Mouse (Mus musculus): Measurements from ENCODE around the gene Gm28845. TPM values are rescaled to one million over a fixed set of nuclear protein-coding genes. Genes with fewer than 3 reads are reported as not detected.
"Not testable (repeated sequence)": the region's sequence is repeated elsewhere in the genome, so short reads cannot be mapped to it uniquely, and the experiment has no call there.

Gene Gm28845
- total and polyA plus RNA-seq, 3 experiments: not detected

DNA sequence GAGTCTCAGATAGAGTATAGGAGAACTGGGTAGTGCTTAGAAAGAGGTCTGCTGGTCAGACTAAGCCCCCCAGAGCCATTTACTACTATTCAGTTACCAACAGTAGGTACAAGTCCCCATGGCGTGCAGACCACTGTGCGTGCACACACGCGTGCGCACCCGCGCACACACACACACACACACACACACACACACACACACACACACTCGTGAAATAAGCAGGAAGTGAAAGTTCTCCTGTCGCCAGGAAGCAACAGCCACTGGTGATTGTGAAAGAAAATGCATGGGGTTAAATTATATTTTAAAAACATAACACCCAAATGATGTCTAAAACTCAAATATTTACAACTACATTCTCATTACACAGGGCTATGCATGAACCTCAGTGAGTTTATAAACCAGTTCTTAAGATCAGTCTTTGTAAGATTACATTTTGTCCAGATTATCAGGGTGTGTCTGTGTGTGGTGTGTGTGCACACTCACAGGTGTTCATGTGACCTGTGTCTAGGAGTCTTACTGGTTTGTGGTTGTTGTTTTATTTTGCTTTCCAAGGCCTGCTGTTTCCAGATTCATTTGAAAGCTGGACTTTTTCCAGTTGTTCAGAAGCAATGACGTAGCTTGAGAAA, 11.6 kb downstream of the Gm28845 start:
- no peak for DNase-seq

DNA sequence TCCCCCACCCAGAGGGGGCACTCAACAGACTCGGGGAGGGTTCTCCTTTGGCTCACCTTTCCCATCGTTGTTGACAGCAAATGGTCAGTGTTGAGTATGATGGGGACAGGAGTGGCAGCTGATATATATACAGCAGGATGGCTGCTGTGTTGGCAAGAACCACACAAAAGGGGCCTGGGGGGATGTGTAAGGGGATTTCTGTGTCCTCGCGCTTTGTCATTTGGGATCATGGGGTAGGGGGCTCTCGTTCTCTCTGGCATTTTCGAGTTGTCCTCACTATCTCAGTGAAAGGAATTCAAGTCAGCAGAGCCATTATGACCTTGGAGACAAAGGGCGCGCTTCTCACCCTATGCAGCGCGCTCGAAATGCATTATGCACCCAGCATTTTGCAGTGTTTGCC, 16.1 kb downstream of the Gm28845 start, which contains the start of gene Cryga:
TSS of gene Cryga (minus strand) at position 101 of the 400 bp plus-strand sequence.
- DNase-seq: no peak

DNA sequence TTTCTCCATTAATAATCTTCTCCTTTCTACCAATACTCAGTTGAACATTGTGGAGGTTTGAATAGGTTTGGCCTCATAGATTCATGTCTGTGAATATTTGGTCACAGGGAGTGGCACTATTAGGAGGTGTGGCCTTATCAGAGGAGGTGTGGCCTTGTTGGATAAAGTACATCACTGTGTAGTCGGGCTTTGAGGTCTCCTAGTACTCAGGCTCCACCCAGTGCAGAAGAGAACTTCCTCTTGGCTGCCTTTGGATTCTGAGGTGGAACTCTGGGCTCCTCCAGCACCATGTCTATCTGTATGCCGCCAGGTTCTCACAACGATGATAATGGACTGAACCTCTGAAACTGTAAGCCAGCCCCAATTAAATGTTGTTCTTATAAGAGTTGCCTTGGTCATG, 22.4 kb downstream of the Gm28845 start:
- no peak for DNase-seq

DNA sequence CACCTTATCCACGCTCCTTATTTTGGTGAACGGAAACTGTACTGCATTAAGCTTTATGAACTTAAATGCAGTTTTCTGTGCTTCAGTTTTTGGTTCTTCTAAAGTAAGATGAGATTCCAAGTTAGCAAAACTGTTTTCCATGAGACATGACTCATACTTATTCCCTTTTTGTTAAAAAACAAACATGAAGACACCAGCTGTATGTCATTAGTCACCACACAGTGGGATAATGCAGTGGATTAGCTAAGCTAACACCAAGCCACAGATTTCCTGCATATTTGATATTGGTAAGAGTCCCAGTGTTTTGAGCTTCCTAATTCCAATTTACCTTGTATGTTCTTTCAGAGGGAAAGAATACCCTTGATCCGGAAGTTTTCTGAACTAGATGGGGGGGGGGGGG, 27.8 kb downstream of the Gm28845 start:
- no peak for DNase-seq

DNA sequence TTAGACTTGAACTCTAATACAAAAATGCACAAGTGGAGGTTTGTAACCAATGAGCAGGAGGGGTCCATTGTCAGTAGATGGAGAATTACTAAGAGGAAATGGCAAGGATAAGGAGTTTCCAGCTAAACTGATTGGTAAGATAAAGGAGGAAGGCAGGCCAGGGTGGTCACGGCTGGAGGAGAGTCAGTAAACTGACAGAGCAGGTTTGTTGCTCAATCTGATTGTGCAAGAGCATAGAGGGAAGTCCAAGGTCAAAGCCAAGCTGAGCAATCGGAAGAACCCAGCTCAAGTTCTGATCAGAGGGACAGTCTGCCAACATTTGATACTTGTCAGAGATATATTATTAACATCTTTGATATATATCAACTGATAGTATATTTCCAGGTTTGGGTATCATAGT, 29.0 kb downstream of the Gm28845 start:
- DNase-seq: peak; percentile 86

DNA sequence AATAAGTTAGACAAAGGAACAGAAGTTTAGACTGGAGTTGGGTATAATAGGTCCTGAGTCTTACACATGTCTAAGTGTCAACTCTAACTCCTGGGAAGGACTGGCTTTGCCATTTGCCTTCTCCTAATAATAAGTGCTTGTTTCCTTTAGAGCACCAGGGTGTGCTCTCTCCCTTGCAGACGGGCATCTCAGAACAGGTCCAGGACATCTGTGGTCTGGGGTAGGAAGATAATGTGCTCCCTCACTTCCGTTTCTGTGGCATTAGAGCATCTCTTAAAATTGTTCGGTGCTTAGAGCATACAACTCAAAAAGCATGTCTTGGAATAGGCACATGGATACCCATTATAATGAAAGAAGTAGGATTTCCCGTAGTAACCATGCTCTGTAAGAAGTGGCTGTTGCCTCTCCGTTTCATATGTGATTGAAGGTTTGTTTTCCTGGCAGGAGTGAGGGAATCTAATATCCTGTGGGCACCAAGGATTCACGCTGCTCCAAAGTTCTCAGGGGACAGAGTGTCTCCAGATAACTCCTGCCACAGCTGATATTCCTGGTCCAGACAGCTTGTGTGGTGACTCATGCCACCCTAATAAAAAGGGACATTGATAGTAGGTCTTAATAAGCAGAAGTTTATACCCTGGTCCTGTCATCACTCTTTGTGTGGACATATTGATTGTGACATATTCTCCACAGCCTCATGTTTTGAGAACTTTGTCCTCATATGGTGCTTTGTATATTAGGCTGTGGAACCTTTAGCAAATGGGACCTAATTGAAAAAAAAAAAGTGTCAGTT, 30.6 kb downstream of the Gm28845 start:
- peak; percentile 10 for DNase-seq

DNA sequence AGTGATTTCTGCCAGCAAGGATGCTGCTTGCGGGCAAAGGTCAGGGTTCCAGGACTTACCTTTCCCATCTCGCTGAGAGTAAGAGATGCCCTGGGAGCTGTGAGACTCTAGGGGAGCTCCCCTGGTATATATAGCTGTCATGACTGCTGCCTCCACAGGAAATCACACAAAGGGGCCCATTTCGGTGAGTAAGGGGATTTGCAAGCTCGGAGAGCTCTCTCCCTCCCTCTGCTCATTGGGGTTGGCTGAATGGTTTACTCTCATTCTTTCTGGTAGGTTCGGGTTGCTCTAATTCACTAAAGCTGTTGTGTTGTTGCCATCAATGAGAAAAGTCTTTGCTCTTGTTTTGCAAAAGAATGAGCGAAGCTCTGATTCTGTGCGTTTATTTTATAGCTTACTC, 37.2 kb downstream of the Gm28845 start, which contains the start of gene Crygb:
TSS of gene Crygb (minus strand) at position 101 of the 400 bp plus-strand sequence.
- no peak for DNase-seq

GRCm38 (mm10) chr1:65075607-65076006, 43.8 kb downstream of the Gm28845 start:
- DNase-seq: no peak

- DNase-seq: no peak
Measured at GRCm38 (mm10) chr1:65073589-65073988, 45.8 kb downstream of the Gm28845 start, which contains the start of gene Crygc. Crygc (minus strand) TSS chr1:65073689.

DNA sequence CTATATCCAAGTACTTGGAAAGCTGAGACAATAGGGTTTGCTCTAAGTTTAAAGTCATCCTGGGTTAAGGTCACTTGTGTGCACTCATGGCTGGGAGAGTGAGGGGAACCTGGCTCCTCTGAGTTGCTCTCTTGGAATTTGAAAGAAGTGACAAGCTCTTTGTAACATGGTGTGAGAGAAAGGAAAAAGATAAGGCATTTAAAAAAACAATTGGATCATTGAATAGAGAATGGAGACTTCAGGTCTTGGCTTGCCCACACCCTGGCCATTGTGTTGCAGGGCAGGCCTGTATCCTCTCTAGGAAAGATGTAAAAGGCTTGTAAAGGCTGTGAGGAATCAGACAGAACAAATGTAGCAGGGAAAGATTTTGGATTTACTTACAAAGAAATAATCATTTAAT, 51.5 kb downstream of the Gm28845 start:
- DNase-seq: no peak

DNA sequence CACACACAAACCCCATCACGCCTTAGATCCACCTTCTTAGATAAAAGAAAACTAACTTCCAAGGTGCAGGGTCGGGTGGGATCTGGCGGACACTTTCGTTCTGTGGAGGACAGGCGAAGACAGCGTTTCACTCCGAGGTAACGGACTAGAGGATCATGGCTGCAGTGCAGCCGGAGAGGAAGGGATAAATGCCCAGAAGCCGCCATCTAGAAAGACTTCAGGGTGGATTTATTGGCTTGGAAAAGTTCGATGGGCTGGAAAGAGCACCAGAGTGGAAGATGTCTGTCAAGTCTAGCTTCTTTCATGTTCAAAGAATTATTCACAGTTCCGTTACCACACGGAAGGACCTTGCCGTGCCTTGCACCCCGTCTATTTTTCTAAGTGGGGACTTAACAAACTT, 55.2 kb downstream of the Gm28845 start:
- DNase-seq: no peak

DNA sequence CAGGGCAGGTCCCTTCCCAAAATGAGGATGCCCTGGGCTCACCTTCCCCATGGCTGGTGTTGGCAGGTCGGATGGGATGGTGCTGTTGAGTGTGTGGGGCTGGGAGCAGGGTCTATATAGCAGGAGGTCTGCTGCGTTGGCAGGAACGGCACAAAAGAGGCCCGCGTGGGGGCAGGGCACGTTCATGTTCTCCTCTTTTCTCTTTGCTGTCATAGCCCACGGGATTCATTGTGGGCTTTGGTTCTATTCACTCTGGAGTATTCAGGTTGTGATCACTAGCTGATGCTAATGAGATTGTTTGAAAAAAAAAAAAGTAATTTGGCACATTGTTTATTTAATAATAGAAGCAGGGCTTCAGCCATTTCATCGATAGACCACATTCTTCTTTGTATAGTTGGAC, 56.0 kb downstream of the Gm28845 start, which contains the start of gene Crygd:
TSS of gene Crygd (minus strand) at position 101 of the 400 bp plus-strand sequence.
- no peak for DNase-seq

DNA sequence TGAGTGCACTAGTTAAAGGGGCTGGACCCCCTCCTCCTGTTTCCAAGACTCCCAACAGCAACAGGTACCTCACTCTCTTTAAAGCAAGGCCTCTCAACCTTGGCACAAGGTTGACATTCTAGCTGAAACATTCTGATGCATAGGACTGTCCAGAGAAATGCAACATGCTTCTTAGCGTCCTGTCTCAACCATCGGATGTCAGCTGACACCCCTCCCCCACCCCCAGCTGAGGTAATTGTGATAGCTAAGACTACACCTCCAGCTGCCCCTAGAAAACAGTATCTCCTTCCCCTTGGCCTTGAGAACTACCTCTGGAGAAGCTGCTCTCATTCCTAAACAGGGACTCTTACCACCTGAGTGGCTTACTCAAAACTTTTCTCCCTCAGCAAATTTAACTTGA, 67.2 kb downstream of the Gm28845 start:
- DNase-seq: no peak

- no peak for DNase-seq
Measured at GRCm38 (mm10) chr1:65051696-65052095, 67.7 kb downstream of the Gm28845 start.

DNA sequence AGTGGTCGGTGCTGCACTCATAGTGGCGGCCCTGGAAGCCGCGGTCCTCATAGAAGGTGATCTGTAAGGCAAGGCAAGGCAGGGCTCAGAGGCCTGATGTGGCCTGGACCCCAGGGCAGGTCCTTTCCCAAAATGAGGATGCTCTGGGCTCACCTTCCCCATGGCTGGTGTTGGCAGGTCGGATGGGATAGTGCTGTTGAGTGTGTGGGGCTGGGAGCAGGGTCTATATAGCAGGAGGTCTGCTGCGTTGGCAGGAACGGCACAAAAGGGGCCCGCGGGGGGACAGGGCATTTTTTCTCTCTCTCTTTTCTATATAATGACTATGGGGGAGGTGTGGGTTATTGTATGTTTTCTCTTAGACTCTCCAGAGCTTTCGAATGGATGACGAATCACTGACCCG, 68.4 kb downstream of the Gm28845 start, which contains the start of gene Cryge:
TSS of gene Cryge (minus strand) at position 198 of the 400 bp plus-strand sequence.
- not testable (repeated sequence) for DNase-seq

Other genes with a start within 250 kb of the Gm28845 start
- gene Plekhm3, start 162.7 kb downstream of the Gm28845 start, total RNA-seq (2021): 10 to 100 TPM; 12.7 to 21.4 TPM
- gene Plekhm3, start 162.7 kb downstream of the Gm28845 start, polyA plus RNA-seq (2012; rRNA removed): 3.8 and 3.9 TPM in 2 replicates
- 100 to 1,000 TPM; 844 to 986 TPM for gene Akr1cl, start 86.8 kb downstream of the Gm28845 start, total RNA-seq (2021)
- gene Akr1cl, start 86.8 kb downstream of the Gm28845 start, polyA plus RNA-seq (2012; rRNA removed): 169 and 242 TPM in 2 replicates
- not detected for gene Cryge, start 68.4 kb downstream of the Gm28845 start, total RNA-seq (2021)
- gene Cryge, start 68.4 kb downstream of the Gm28845 start, polyA plus RNA-seq (2012; rRNA removed): 0.65 TPM in 1 of 2 replicates, not detected in the other
- not detected for gene Crygd, start 56.1 kb downstream of the Gm28845 start, total RNA-seq (2021)
- 1.3 TPM in 1 of 2 replicates, not detected in the other for gene Crygd, start 56.1 kb downstream of the Gm28845 start, polyA plus RNA-seq (2012; rRNA removed)
- gene Crygc, start 45.9 kb downstream of the Gm28845 start, total RNA-seq (2021): not detected
- gene Crygc, start 45.9 kb downstream of the Gm28845 start, polyA plus RNA-seq (2012; rRNA removed): not detected in 2 replicates
- not detected for gene Crygb, start 37.3 kb downstream of the Gm28845 start, total RNA-seq (2021)
- not detected in 2 replicates for gene Crygb, start 37.3 kb downstream of the Gm28845 start, polyA plus RNA-seq (2012; rRNA removed)
- gene Cryga, start 16.2 kb downstream of the Gm28845 start, total RNA-seq (2021): not detected
- not detected in 2 replicates for gene Cryga, start 16.2 kb downstream of the Gm28845 start, polyA plus RNA-seq (2012; rRNA removed)
- not detected for gene D630023F18Rik, start 3.7 kb upstream of the Gm28845 start, total RNA-seq (2021)
- not detected in 2 replicates for gene D630023F18Rik, start 3.7 kb upstream of the Gm28845 start, polyA plus RNA-seq (2012; rRNA removed)
- gene Idh1, start 66.9 kb upstream of the Gm28845 start, total RNA-seq (2021): 100 to 1,000 TPM; 567 to 693 TPM
- 50.2 and 59.9 TPM in 2 replicates for gene Idh1, start 66.9 kb upstream of the Gm28845 start, polyA plus RNA-seq (2012; rRNA removed)
- 10 to 100 TPM; 29.1 to 38.3 TPM for gene Pikfyve, start 67.1 kb upstream of the Gm28845 start, total RNA-seq (2021)
- gene Pikfyve, start 67.1 kb upstream of the Gm28845 start, polyA plus RNA-seq (2012; rRNA removed): 5.7 and 8.0 TPM in 2 replicates
- gene Pth2r, start 162.5 kb upstream of the Gm28845 start, total RNA-seq (2021): not detected
- gene Pth2r, start 162.5 kb upstream of the Gm28845 start, polyA plus RNA-seq (2012; rRNA removed): not detected in 2 replicates